Mouse (Mus musculus) heart, embryonic 16.5 days (tissue): ENCODE results near the gene Casc1. TPM values are rescaled to one million over a fixed set of nuclear protein-coding genes. Genes with fewer than 3 reads are reported as not detected.

Experiments
- ATAC-seq: fragments of 200-750 bp; cut with Nextera tagmentation; replicated peaks from 2 replicates; pipeline ENCODE4 v1.8.0; 2017; ENCODE audit warnings: moderate number of reproducible peaks; ENCODE audit not compliant: insufficient read depth, low FRiP score; ENCODE audit errors: extremely low read depth
- H3K27ac ChIP-seq: fragments of 300-500 bp; sonication (generic); 2 replicates; pipeline ENCODE4 v1.5.1; 2014; ENCODE audit warnings: mild to moderate bottlenecking, low read length, control low read depth, moderate library complexity
- H3K27me3 ChIP-seq: fragments of 300-500 bp; sonication (generic); 2 replicates; pipeline ENCODE4 v1.6.1; 2014; ENCODE audit warnings: low read length, mixed read lengths; ENCODE audit not compliant: control insufficient read depth, insufficient read depth
- H3K36me3 ChIP-seq: fragments of 300-500 bp; sonication (generic); 2 replicates; pipeline ENCODE4 v1.6.1; 2014; ENCODE audit not compliant: control insufficient read depth, insufficient read depth
- H3K4me1 ChIP-seq: fragments of 300-500 bp; sonication (generic); 2 replicates; pipeline ENCODE4 v1.6.1; 2014; ENCODE audit warnings: low read length, mixed read lengths; ENCODE audit not compliant: control insufficient read depth, insufficient read depth
- H3K4me2 ChIP-seq: fragments of 300-500 bp; sonication (generic); 2 replicates; pipeline ENCODE4 v1.6.1; 2014; ENCODE audit warnings: low read depth, mild to moderate bottlenecking, control low read depth, low read length
- H3K4me3 ChIP-seq: fragments of 300-500 bp; sonication (generic); 2 replicates; pipeline ENCODE4 v1.5.1; 2014; ENCODE audit warnings: mild to moderate bottlenecking, control low read depth, low read length
- H3K9ac ChIP-seq: fragments of 300-500 bp; sonication (generic); 2 replicates; pipeline ENCODE4 v1.6.1; 2014; ENCODE audit warnings: low read length, control low read depth
- H3K9me3 ChIP-seq: fragments of 300-500 bp; sonication (generic); replicated peaks from 2 replicates; pipeline ENCODE4 v1.6.1; 2016; ENCODE audit warnings: low read length; ENCODE audit not compliant: control insufficient read depth
- WGBS: fragments of 180-500 bp; shearing (Covaris S2); extraction: QIAGEN DNeasy Blood & Tissue Kit; methylation state at CpG from one replicate; pipeline ENCODE4 v1.1.7; 2014; 5-methylcytosine and 5-hydroxymethylcytosine counted together
- polyA plus RNA-seq: library from polyadenylated mRNA; unstranded; fragments of >200 nt; fragmentation: Nextera tagmentation; extraction: Ambion mirVana; gene quantifications from 2 replicates; pipeline ENCODE4 v1.2.1, GENCODE M21; 2015

The Casc1 gene
- polyA plus RNA-seq, 1 experiment from 2014 or later: 0.53 TPM

DNA sequence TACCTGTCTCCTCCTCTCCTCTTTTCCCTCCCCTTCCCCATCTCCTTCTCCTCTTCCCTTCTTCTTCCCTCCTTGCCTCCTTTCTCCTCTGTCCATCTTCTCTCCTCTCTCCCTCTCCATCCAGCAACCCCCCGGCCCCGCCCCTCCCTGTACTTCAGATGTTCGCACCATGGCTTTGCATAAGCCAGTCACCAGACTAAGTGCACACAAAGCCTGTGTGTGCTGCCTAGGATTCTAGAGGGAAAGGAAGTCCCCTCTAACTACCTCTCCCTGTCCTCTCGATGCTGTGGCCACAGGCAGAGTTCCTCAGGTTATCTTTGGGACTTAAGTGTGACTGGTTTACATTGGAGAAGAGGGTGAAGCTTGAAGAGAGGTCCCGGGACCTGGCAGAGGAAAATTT lies 50.2 kb downstream of the Casc1 start:
- Histone ChIP-seq H3K4me2 (no peak overlapping the region), H3K9me3 (peaks cover 10% of the 10 kb centered on the region), H3K27ac (no peak overlapping the region), H3K36me3 (no peaks in the 10 kb centered on the region), H3K4me1 (no peaks in the 10 kb centered on the region; the same call in 1 of the 2 replicates), H3K9ac (no peak overlapping the region), H3K27me3 (no peaks in the 10 kb centered on the region), H3K4me3 (no peak overlapping the region)
- ATAC-seq: no peak
- 41% methylated on average over 5 of the region's 5 CpGs for WGBS

DNA sequence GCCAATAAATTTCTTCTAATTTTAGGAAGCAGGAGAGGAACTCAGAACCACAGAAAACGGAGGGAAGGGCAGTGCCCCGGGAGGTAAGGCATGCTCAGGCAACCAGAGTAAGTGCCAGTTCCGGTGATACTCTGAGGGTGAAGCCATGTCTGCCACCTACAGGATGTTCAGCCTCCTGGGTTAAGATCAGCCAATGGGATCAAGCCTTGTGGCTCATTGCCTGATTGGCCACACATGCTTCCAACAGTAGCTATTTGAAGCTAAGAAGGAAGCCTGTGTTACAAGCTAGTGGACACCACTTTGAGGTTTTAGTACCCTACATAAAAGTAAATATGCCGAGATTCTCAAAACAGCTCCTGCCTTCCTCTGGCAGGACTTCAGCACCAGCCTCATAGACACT lies 52.2 kb downstream of the Casc1 start:
- no peak overlapping the region for H3K27ac ChIP-seq
- no peak overlapping the region for H3K4me2 ChIP-seq
- H3K36me3 ChIP-seq: no peaks in the 10 kb centered on the region
- H3K4me1 ChIP-seq: no peaks in the 10 kb centered on the region; the same call in 1 of the 2 replicates
- no peak for ATAC-seq
- 62% methylated on average over 4 of the region's 4 CpGs for WGBS
- H3K9me3 ChIP-seq: peaks cover under 1% of the 10 kb centered on the region; the same call in 1 of the 2 replicates
- no peak overlapping the region for H3K9ac ChIP-seq
- no peak overlapping the region for H3K4me3 ChIP-seq
- no peaks in the 10 kb centered on the region for H3K27me3 ChIP-seq

DNA sequence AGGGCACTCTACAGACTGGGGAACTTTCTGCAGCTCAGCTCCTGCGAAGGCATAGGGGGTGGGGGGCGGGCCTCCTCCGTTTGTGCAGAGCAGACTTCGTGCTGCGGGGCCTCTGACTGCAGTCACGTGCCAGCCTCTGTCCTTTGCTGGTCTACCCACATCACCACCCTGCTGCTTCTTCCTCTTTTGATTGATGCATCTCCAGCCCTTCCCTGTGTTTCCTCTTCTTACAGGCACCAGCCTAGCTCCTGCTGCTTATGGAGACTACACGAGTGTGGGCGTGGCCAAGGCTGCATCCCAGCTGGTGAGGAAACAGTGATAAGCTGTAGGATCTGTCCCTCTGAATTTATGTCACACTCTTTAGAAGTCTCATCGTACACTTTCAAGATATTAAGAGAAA lies 61.8 kb downstream of the Casc1 start:
- 40% methylated on average over 9 of the region's 9 CpGs for WGBS
- no peak overlapping the region for H3K27ac ChIP-seq
- ATAC-seq: no peak; the same call in 1 of the 2 replicates
- H3K4me2 ChIP-seq: no peak overlapping the region
- H3K27me3 ChIP-seq: no peaks in the 10 kb centered on the region
- no peaks in the 10 kb centered on the region for H3K4me1 ChIP-seq
- H3K9ac ChIP-seq: no peak overlapping the region
- H3K9me3 ChIP-seq: no peaks in the 10 kb centered on the region
- no peaks in the 10 kb centered on the region for H3K36me3 ChIP-seq
- H3K4me3 ChIP-seq: no peak overlapping the region

DNA sequence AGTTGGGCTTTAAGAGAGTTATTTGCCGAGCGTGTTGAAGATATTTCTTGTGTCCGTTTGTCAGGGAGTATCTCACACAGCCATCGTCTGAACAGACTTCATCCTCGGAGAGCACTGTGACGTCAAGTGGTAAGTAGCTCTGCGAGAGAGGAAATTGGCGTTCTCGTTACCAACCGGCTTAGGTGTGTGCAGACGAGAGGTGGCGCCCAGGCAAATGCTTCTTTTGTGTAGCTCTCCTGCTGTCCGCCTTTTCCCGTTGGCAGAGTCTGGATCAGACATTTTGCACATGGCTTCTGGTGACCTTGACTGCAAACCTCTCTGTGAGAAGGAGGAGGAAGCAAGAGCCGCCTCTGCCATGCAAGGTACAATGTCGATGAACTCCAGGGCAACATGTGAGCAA lies 63.1 kb downstream of the Casc1 start:
- no peaks in the 10 kb centered on the region for H3K36me3 ChIP-seq

DNA sequence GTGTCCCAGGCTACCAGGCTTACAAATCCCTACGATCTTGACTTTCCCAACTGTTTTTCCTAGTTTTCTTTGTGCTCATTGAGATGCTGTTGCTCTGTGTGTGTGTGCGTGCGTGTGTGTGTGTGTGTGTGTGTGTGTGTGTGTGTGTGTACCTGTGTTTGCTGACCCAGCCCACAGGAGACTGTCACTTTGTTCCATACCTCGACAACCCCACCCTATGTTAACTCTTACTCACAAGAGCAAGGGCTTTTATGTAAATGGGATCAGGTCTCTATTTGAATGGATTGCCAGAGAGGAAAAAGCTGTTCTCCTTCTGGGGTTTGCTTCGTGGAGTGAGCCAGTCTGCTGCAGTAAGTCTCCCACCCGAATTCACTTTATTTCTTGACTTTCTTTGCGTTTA lies 65.6 kb downstream of the Casc1 start:
- ATAC-seq: no peak
- 79% methylated on average over 7 of the region's 7 CpGs for WGBS

More for the DNA sequence above, 63.1 kb downstream of the Casc1 start:
- Histone ChIP-seq H3K9me3 (no peaks in the 10 kb centered on the region), H3K9ac (no peak overlapping the region), H3K27me3 (no peaks in the 10 kb centered on the region), H3K27ac (no peak overlapping the region), H3K4me3 (no peak overlapping the region), H3K4me2 (no peak overlapping the region), H3K4me1 (0 out of 2 replicates have a peak, but pooled peaks cover under 1% of the 10 kb centered on the region)
- ATAC-seq: no peak
- WGBS: 78% methylated on average over 16 of the region's 16 CpGs

DNA sequence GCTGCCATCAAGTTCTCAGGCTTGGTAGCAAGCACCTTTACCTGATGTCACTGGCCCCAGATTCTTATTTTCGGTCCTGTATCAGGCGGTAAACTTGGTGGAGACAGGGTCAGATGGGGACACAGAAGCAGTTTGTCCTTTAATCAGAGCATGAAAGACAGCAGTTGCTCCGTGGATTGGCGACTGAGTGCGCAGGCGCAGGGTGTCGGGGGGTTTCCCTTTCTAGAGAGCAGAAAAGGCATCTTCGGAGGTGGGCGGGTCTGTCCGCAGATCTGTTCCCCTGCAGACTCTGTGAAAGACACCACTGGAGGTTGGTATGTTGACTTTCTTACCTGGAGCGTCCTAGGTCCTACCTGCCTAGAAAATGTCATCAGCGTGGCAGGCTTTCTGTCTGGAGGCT lies 69.0 kb downstream of the Casc1 start:
- Histone ChIP-seq H3K4me3 (no peak overlapping the region), H3K9ac (no peak overlapping the region), H3K4me1 (peaks cover 7% of the 10 kb centered on the region; the same call in 1 of the 2 replicates), H3K27ac (no peak overlapping the region), H3K27me3 (no peaks in the 10 kb centered on the region), H3K4me2 (no peak overlapping the region), H3K9me3 (no peaks in the 10 kb centered on the region), H3K36me3 (no peaks in the 10 kb centered on the region)
- 92% methylated on average over 12 of the region's 12 CpGs for WGBS
- no peak for ATAC-seq

More for the DNA sequence above, 65.6 kb downstream of the Casc1 start:
- Histone ChIP-seq H3K27ac (no peak overlapping the region), H3K4me3 (no peak overlapping the region), H3K36me3 (no peaks in the 10 kb centered on the region), H3K9ac (no peak overlapping the region), H3K4me1 (peaks cover 7% of the 10 kb centered on the region; the same call in 1 of the 2 replicates), H3K4me2 (no peak overlapping the region), H3K9me3 (no peaks in the 10 kb centered on the region), H3K27me3 (no peaks in the 10 kb centered on the region)

DNA sequence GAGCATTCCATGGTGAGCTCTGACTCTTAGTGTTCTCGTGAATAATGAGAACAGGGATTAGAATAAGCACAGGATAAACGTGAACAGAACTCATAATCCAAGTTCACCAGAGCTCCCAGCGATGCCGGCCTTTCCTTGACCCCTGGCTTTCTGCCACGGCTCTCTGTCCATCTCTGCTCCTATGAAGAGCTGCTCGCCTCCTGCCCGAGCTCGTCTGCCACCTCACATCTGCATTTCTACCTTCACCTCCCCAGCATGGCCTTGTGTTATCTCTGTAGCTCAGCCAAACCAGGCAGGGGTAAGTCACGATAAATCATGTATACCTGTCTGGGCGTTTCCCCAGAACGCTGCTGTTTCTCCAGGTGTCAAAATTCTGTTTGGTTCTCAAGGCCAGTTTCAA lies 70.1 kb downstream of the Casc1 start:
- Histone ChIP-seq H3K4me3 (no peak overlapping the region), H3K4me1 (peaks cover 7% of the 10 kb centered on the region; the same call in 1 of the 2 replicates), H3K9me3 (no peaks in the 10 kb centered on the region), H3K27ac (no peak overlapping the region), H3K4me2 (no peak overlapping the region), H3K27me3 (no peaks in the 10 kb centered on the region), H3K36me3 (no peaks in the 10 kb centered on the region), H3K9ac (no peak overlapping the region)
- ATAC-seq: no peak
- WGBS: 50% methylated on average over 11 of the region's 11 CpGs

DNA sequence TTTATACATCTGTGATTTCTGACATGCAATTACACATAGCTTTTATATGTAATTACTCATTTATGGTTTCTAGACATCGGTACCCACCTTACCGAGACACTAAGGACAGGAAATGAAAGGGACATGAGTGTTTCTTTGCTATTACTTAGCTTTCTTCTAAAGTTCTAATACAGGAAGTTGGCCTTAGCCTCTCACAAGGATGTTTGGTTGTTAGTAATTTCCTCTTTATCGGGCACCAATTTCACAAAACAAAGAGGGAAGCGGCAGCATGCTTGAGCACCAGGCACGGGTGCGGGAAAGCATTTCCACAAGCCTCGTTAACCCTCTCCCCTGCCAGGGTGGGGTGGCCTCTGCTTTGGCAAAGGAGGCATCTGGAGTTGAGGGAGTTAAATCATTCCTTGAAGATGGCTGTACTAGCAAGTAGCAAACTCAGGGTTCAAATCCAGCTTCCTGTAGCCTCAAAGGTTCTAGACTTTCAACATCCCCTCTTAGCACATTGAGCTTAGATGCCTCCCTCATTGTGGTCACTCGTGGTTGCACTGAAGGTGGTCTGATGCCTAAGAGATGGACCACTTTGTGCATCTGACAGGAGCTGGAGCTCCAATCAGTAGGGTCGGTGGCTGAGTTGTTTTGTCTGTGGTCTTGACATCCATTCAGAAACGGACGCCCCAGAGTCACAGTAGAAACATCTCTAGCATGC lies 70.9 kb downstream of the Casc1 start:
- H3K4me2 ChIP-seq: no peak overlapping the region
- peaks cover 7% of the 10 kb centered on the region; the same call in 1 of the 2 replicates for H3K4me1 ChIP-seq
- 65% methylated on average over 11 of the region's 11 CpGs for WGBS
- no peaks in the 10 kb centered on the region for H3K27me3 ChIP-seq
- H3K4me3 ChIP-seq: no peak overlapping the region
- no peaks in the 10 kb centered on the region for H3K36me3 ChIP-seq
- no peaks in the 10 kb centered on the region for H3K9me3 ChIP-seq
- no peak overlapping the region for H3K9ac ChIP-seq
- no peak overlapping the region for H3K27ac ChIP-seq
- ATAC-seq: no peak

DNA sequence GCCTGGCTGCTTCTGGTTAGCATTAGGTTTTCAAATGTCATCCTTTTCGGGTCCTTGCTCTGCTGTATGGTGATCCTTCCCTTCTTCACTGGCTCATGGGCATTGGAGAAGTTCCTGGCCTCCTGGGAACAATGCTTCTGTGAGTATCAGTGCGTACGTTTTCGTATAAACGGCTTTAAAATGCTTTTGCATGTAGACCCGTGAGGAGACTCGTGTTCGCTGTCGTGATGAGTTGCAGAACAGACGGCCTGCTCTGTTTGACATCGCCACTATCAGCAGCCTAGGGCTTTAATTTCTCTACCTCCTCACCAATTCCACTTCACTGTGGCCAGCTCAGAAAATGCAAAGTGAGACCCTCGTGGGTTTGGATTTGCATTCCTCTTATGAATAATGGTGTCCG lies 71.6 kb downstream of the Casc1 start:
- Histone ChIP-seq H3K27ac (no peak overlapping the region), H3K27me3 (no peaks in the 10 kb centered on the region), H3K4me1 (peaks cover 7% of the 10 kb centered on the region; the same call in 1 of the 2 replicates), H3K9me3 (no peaks in the 10 kb centered on the region), H3K4me3 (no peak overlapping the region), H3K36me3 (no peaks in the 10 kb centered on the region), H3K9ac (no peak overlapping the region), H3K4me2 (no peak overlapping the region)
- ATAC-seq: no peak
- 84% methylated on average over 13 of the region's 13 CpGs for WGBS
